In genomic region chr9:105321856-105322255, GRCm38 (mm10) we compare ENCODE assay signal across 14 mouse cellular contexts.
"Had no signal": no experiment of that assay in that cellular context is flagged by ENCODE, and none has a peak within 500 bp of the region (broad histone marks: within the 10 kb centered on the region; RNA-seq: fewer than 3 reads in every experiment).

No protein-coding gene starts in this region.

- ATAC-seq: intestine, postnatal 0 days had no signal

- H3K4me3 ChIP-seq: layer of hippocampus, adult 2 months; limb, embryonic 10.5 days; limb, embryonic 13.5 days had no signal

- H3K27me3 ChIP-seq: limb, embryonic 13.5 days had no signal

- H3K9me3 ChIP-seq: limb, embryonic 10.5 days; limb, embryonic 13.5 days had no signal

- H3K4me1 ChIP-seq: limb, embryonic 10.5 days; limb, embryonic 13.5 days had no signal

- H3K4me2 ChIP-seq: limb, embryonic 13.5 days had no signal

- H3K9ac ChIP-seq: limb, embryonic 13.5 days had no signal

- H3K27ac ChIP-seq: kidney, postnatal 0 days; layer of hippocampus, adult 2 months; limb, embryonic 10.5 days; limb, embryonic 13.5 days had no signal

- H3K36me3 ChIP-seq: limb, embryonic 10.5 days; limb, embryonic 13.5 days had no signal

- DNase-seq: kidney, adult 2 months; kidney, postnatal 25 days; layer of hippocampus, adult 9-11 months; liver; lung, adult 2 months; lung, postnatal 14 days; lung, postnatal 4 days; thymus, adult 18-20 months; thymus, postnatal 36 days had no signal
